In genomic region chr6:83326761-83327160, GRCm38 (mm10) we compare ENCODE assay signal across 9 mouse cellular contexts. TPM values are rescaled to one million over a fixed set of nuclear protein-coding genes. Genes with fewer than 3 reads are reported as not detected.
DNase-seq lines count a peak whose midpoint lies in the region; ATAC-seq and TF ChIP-seq lines count a peak whose summit lies in the region.
"Had no signal": no experiment of that assay in that cellular context is flagged by ENCODE, and none has a peak within 500 bp of the region (broad histone marks: within the 10 kb centered on the region; RNA-seq: fewer than 3 reads in every experiment).

No protein-coding gene starts in this region.

- peak overlapping the region; percentile 74 for H3K4me2 ChIP-seq in heart, embryonic 14.5 days (ENCODE audit: low read length)
- peak overlapping the region; percentile 50 for H3K4me2 ChIP-seq in hindbrain, embryonic 11.5 days (replicated peaks; ENCODE audit: low read depth, low read length)

- H3K4me1 ChIP-seq in heart, embryonic 14.5 days (ENCODE audit: control insufficient read depth in 2 of 2, insufficient read depth in 2 of 2, low read length in 2 of 2), result peaks cover 2 to 13% of the 10 kb centered on the region in 2 experiments
- H3K4me1 ChIP-seq in ES-E14 (ENCODE audit: control insufficient read depth in 2 of 2, insufficient read depth in 2 of 2, low read length in 2 of 2, poor library complexity in 1 of 2), result peaks cover 0 to 7% of the 10 kb centered on the region in 2 experiments; a peak in 2 of 4 replicates
- no peaks in the 10 kb centered on the region for H3K4me1 ChIP-seq in hindbrain, embryonic 11.5 days (replicated peaks; ENCODE audit: control insufficient read depth, insufficient read depth, low read length)
- peaks cover 22% of the 10 kb centered on the region for H3K4me1 ChIP-seq in midbrain, embryonic 10.5 days

- intact Hi-C loops in heart, postnatal 25 days (cut with DNase I), result no loop called here

- in situ Hi-C loops in ES-E14 (cut with MboI; ENCODE audit: low sequenced_read_pairs in 2 of 2, unreplicated experiment in 2 of 2), result no loop called here

- peak overlapping the region; percentile 85 for H3K9ac ChIP-seq in heart, embryonic 14.5 days (ENCODE audit: low read length)
- no peak overlapping the region; the same call in 1 of the 2 replicates for H3K9ac ChIP-seq in ES-E14 (ENCODE audit: insufficient read depth, low read depth, low read length, poor library complexity, severe bottlenecking)
- peak overlapping the region; percentile 82; the same call in 1 of the 2 replicates for H3K9ac ChIP-seq in hindbrain, embryonic 11.5 days (ENCODE audit: low read depth, low read length)

- DNase-seq in heart, postnatal 25 days (ENCODE audit: low spot score), result no peak
- no peak for DNase-seq in ES-E14 (ENCODE audit: low read depth, low spot score)
- DNase-seq in hindbrain, embryonic 11.5 days (ENCODE audit: low spot score), result peak; percentile 6
- DNase-seq in midbrain, embryonic 10.5 days (ENCODE audit: low spot score), result no peak
- no peak for DNase-seq in Muller cell, postnatal 12 days (ENCODE audit: inconsistent ontology term)
- DNase-seq in ovary, postnatal 10 days (ENCODE audit: low spot score), result no peak
- no peak for DNase-seq in spleen, adult 18-20 months
- DNase-seq: right cerebral cortex, adult 18-20 months had no signal

- no peaks in the 10 kb centered on the region for H3K27me3 ChIP-seq in heart, embryonic 14.5 days (ENCODE audit: control insufficient read depth, insufficient read depth, low read length)
- H3K27me3 ChIP-seq in hindbrain, embryonic 11.5 days (ENCODE audit: control insufficient read depth, insufficient read depth, low read length), result no peaks in the 10 kb centered on the region
- H3K27me3 ChIP-seq in midbrain, embryonic 10.5 days (ENCODE audit: low read depth, poor library complexity, severe bottlenecking), result no peaks in the 10 kb centered on the region

- 0 out of 4 replicates have a peak overlapping the region, but pooled peaks of 1 of the 2 experiments have one; percentile 89 for H3K27ac ChIP-seq in heart, embryonic 14.5 days (replicated peaks in 1 of 2; ENCODE audit: control insufficient read depth in 1 of 2, insufficient read depth in 1 of 2, low read depth in 2 of 2, low read length in 2 of 2)
- H3K27ac ChIP-seq in ES-E14 (ENCODE audit: insufficient read depth, low read depth, low read length, poor library complexity, severe bottlenecking), result no peak overlapping the region
- no peak overlapping the region for H3K27ac ChIP-seq in hindbrain, embryonic 11.5 days (ENCODE audit: low read depth, low read length)
- H3K27ac ChIP-seq in midbrain, embryonic 10.5 days (replicated peaks), result peak overlapping the region; percentile 98; the same call in 1 of the 2 replicates

- H3K9me3 ChIP-seq in heart, embryonic 14.5 days (ENCODE audit: control insufficient read depth, low read length), result no peaks in the 10 kb centered on the region
- H3K9me3 ChIP-seq in ES-E14 (ENCODE audit: control insufficient read depth, insufficient read depth, low read depth, low read length), result no peaks in the 10 kb centered on the region
- no peaks in the 10 kb centered on the region for H3K9me3 ChIP-seq in hindbrain, embryonic 11.5 days (ENCODE audit: control insufficient read depth, low read length)
- H3K9me3 ChIP-seq in midbrain, embryonic 10.5 days (replicated peaks), result no peaks in the 10 kb centered on the region

- peak overlapping the region; percentile 69 to 96; a peak in 3 of 4 replicates for H3K4me3 ChIP-seq in heart, embryonic 14.5 days (ENCODE audit: control insufficient read depth in 1 of 2, insufficient read depth in 1 of 2, low read depth in 1 of 2, low read length in 2 of 2)
- peak overlapping the region; percentile 81 to 95; a peak in 3 of 4 replicates for H3K4me3 ChIP-seq in ES-E14 (ENCODE audit: insufficient read depth in 1 of 2, low read depth in 1 of 2, low read length in 2 of 2, poor library complexity in 1 of 2, severe bottlenecking in 1 of 2)
- H3K4me3 ChIP-seq in hindbrain, embryonic 11.5 days (ENCODE audit: low read depth, low read length), result peak overlapping the region; percentile 79
- peak overlapping the region; percentile 97 for H3K4me3 ChIP-seq in midbrain, embryonic 10.5 days

- no peak for ATAC-seq in heart, embryonic 14.5 days (ENCODE audit: insufficient number of reproducible peaks, insufficient read depth, low FRiP score, low read depth)
- ATAC-seq in hindbrain, embryonic 11.5 days (ENCODE audit: low FRiP score), result no peak

- H3K36me3 ChIP-seq in heart, embryonic 14.5 days (ENCODE audit: control insufficient read depth, insufficient read depth, low read length), result peaks cover 32% of the 10 kb centered on the region
- H3K36me3 ChIP-seq in ES-E14 (ENCODE audit: control insufficient read depth, insufficient read depth, low read length, poor library complexity, severe bottlenecking), result 0 out of 2 replicates have a peak, but pooled peaks cover 2% of the 10 kb centered on the region
- H3K36me3 ChIP-seq in hindbrain, embryonic 11.5 days (ENCODE audit: control insufficient read depth, insufficient read depth, low read length), result no peaks in the 10 kb centered on the region
- peaks cover 34% of the 10 kb centered on the region for H3K36me3 ChIP-seq in midbrain, embryonic 10.5 days

- 53% methylated on average over 6 of the region's 6 CpGs for WGBS in heart, embryonic 14.5 days
- WGBS in hindbrain, embryonic 11.5 days, result 72% methylated on average over 6 of the region's 6 CpGs
- 78% methylated on average over 6 of the region's 6 CpGs for WGBS in midbrain, embryonic 10.5 days

TF ChIP-seq in ES-E14, 5 proteins besides CTCF, POLR2A, EP300 and RAD21:
- no peak for TF ChIP-seq CHD2 (IDR thresholded peaks at IDR 0.05; ENCODE audit: low read depth, low read length)
- TF ChIP-seq MAFK (IDR thresholded peaks at IDR 0.05; ENCODE audit: insufficient read depth, low read depth, low read length), result no peak
- TF ChIP-seq ZNF384 (IDR thresholded peaks at IDR 0.05; ENCODE audit: low read depth, low read length), result no peak

RNA-seq across cellular contexts. Expression of gene Mob1a, which starts 0.9 kb away (rescaled TPM):
- polyA plus RNA-seq in heart, embryonic 14.5 days (2014; fragmentation: Nextera tagmentation; extraction: Ambion mirVana), result 34.9 and 36.2 TPM in 2 replicates
- total RNA-seq in heart, postnatal 25 days (2021), result 10 to 100 TPM; 24.9 to 25.0 TPM
- 32.9 and 53.4 TPM in 2 replicates for total RNA-seq in ES-E14 (2012; rRNA removed)
- polyA plus RNA-seq in hindbrain, embryonic 11.5 days (2014; fragmentation: Nextera tagmentation; extraction: Ambion mirVana), result 60.9 and 65.6 TPM in 2 replicates
- 60.4 and 61.5 TPM in 2 replicates for polyA plus RNA-seq in midbrain, embryonic 10.5 days (2016; fragmentation: Nextera tagmentation; extraction: Ambion mirVana)

RNA-seq across cellular contexts. Expression of gene Mthfd2, which starts 1.1 kb away (rescaled TPM):
- 23.2 and 24.1 TPM in 2 replicates for polyA plus RNA-seq in heart, embryonic 14.5 days (2014; fragmentation: Nextera tagmentation; extraction: Ambion mirVana)
- total RNA-seq in heart, postnatal 25 days (2021), result 1 to 10 TPM; 2.4 to 2.6 TPM
- total RNA-seq in ES-E14 (2012; rRNA removed), result 73.0 and 80.4 TPM in 2 replicates
- 41.8 and 46.9 TPM in 2 replicates for polyA plus RNA-seq in hindbrain, embryonic 11.5 days (2014; fragmentation: Nextera tagmentation; extraction: Ambion mirVana)
- polyA plus RNA-seq in midbrain, embryonic 10.5 days (2016; fragmentation: Nextera tagmentation; extraction: Ambion mirVana), result 53.2 and 64.0 TPM in 2 replicates

RNA-seq across cellular contexts. Expression of gene Bola3, which starts 22.2 kb away (rescaled TPM):
- 297 and 314 TPM in 2 replicates for polyA plus RNA-seq in heart, embryonic 14.5 days (2014; fragmentation: Nextera tagmentation; extraction: Ambion mirVana)
- 100 to 1,000 TPM; 371 to 393 TPM for total RNA-seq in heart, postnatal 25 days (2021)
- 13.1 and 24.5 TPM in 2 replicates for total RNA-seq in ES-E14 (2012; rRNA removed)
- polyA plus RNA-seq in hindbrain, embryonic 11.5 days (2014; fragmentation: Nextera tagmentation; extraction: Ambion mirVana), result 110 and 117 TPM in 2 replicates
- polyA plus RNA-seq in midbrain, embryonic 10.5 days (2016; fragmentation: Nextera tagmentation; extraction: Ambion mirVana), result 152 and 156 TPM in 2 replicates
